Mouse (Mus musculus) erythroblast, embryonic 14.5 days (primary cell): ENCODE results near the gene Atp6v0b. TPM values are rescaled to one million over a fixed set of nuclear protein-coding genes. Genes with fewer than 3 reads are reported as not detected.

Experiments used
- H3K27me3 ChIP-seq: 2 replicates; pipeline ENCODE4 v1.6.1; 2012; ENCODE audit warnings: inconsistent platforms; ENCODE audit not compliant: control insufficient read depth
- H3K36me3 ChIP-seq: 2 replicates; pipeline ENCODE4 v1.6.1; 2012; ENCODE audit warnings: mild to moderate bottlenecking, inconsistent platforms; ENCODE audit not compliant: control insufficient read depth
- H3K4me1 ChIP-seq: 2 replicates; pipeline ENCODE4 v1.6.1; 2012; ENCODE audit warnings: inconsistent platforms; ENCODE audit not compliant: control insufficient read depth
- H3K4me3 ChIP-seq: replicated peaks from 2 replicates; pipeline ENCODE3; 2012; ENCODE audit warnings: moderate library complexity, mild to moderate bottlenecking, inconsistent platforms
- H3K9me3 ChIP-seq: 2 replicates; pipeline ENCODE4 v1.6.1; 2012; ENCODE audit warnings: low read length, inconsistent platforms, mixed read lengths; ENCODE audit not compliant: control insufficient read depth
- GATA1 ChIP-seq: IDR thresholded peaks from 2 replicates; pipeline ENCODE4 v1.6.1; 2012; ENCODE audit warnings: low read length, inconsistent platforms, mixed read lengths
- TAL1 ChIP-seq: IDR thresholded peaks from 3 replicates; pipeline ENCODE4 v1.6.1; 2012; ENCODE audit warnings: low read length, inconsistent platforms, mixed read lengths
- polyA plus RNA-seq: library from polyadenylated mRNA; stranded (reverse); fragments of >175 nt; gene quantifications from 2 replicates; pipeline ENCODE4 v1.2.3, GENCODE M21; 2012

Gene Atp6v0b
- polyA plus RNA-seq, 1 experiment: 37.5 TPM

DNA sequence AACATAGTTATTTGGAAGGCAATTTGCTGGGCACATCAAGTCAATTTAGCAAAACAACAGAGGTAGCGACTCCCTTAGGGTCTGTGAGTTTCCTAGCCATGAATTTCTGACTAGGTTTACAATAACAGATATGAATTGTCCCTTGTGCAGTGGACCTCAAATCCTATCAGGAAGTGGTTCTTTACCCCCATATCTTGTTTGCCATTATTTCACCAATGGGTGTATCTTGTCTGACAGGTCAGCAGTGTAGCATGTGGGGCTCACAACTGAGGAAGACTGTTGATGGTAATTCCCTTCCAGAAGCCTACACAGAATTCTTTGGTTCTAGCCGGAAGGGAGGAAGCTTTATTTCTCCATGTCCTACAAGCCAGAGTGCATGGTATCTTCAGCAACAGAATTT, 34.2 kb upstream of the Atp6v0b start:
- H3K36me3 ChIP-seq: peaks cover 14% of the 10 kb centered on the region
- peaks cover 11% of the 10 kb centered on the region for H3K9me3 ChIP-seq
- TF ChIP-seq GATA1 (no peak), TAL1 (no peak)
- H3K4me1 ChIP-seq: peaks cover 41% of the 10 kb centered on the region
- H3K4me3 ChIP-seq: no peak overlapping the region
- H3K27me3 ChIP-seq: peaks cover 50% of the 10 kb centered on the region

- H3K9me3 ChIP-seq: no peaks in the 10 kb centered on the region
- peaks cover 41% of the 10 kb centered on the region for H3K4me1 ChIP-seq
- no peaks in the 10 kb centered on the region for H3K36me3 ChIP-seq
- H3K27me3 ChIP-seq: peaks cover 24% of the 10 kb centered on the region
- H3K4me3 ChIP-seq: no peak overlapping the region
- no peak for TF ChIP-seq GATA1
- no peak for TF ChIP-seq TAL1
Measured at GRCm38 (mm10) chr4:117918762-117919161, 31.6 kb upstream of the Atp6v0b start.

DNA sequence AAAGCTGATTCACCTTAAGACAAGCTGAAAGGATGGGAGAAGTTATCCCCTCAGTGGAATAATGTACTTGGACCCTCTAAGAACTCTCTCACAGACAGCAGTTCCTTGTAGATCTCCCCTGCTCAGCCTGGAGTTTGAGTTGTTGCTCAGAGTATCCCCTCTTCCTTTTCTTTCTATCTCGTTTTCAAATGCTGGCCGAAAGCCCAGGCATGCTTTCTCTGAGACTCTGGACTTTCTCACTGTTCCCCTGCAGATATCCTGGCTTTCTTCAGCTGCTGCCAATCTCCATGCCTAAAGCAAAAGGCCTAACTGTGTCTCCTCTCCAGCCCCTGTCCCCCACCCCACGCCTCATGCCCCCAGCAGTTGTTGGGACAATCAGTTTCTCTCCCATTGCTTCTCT, 31.1 kb upstream of the Atp6v0b start:
- H3K9me3 ChIP-seq: no peaks in the 10 kb centered on the region
- no peak for TF ChIP-seq TAL1
- no peak for TF ChIP-seq GATA1
- peaks cover 2% of the 10 kb centered on the region for H3K36me3 ChIP-seq
- H3K27me3 ChIP-seq: peaks cover 19% of the 10 kb centered on the region
- peaks cover 43% of the 10 kb centered on the region for H3K4me1 ChIP-seq
- no peak overlapping the region for H3K4me3 ChIP-seq

DNA sequence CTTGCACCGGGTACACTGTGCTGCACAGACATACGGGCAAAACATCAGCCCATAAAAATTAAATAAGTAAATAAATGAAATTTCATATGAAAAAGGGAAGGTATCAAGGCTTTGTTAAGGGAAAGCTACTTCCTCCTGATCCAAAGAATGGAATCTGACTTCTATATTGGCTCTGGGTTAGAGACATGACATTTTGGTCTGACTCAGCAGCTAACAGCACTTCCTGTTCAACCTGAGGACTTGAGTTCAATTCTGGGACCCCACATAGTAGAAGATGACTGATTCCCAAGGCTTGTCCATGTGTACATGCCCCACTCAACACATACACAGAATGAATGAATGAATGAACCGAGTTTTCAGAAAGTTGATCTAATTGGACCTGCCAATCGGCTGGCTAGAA, 30.7 kb upstream of the Atp6v0b start:
- H3K36me3 ChIP-seq: peaks cover 6% of the 10 kb centered on the region
- H3K9me3 ChIP-seq: no peaks in the 10 kb centered on the region
- H3K4me3 ChIP-seq: no peak overlapping the region
- H3K4me1 ChIP-seq: peaks cover 46% of the 10 kb centered on the region
- no peak for TF ChIP-seq GATA1
- H3K27me3 ChIP-seq: peaks cover 15% of the 10 kb centered on the region

- Histone ChIP-seq H3K9me3 (no peaks in the 10 kb centered on the region), H3K4me3 (no peak overlapping the region), H3K4me1 (peaks cover 50% of the 10 kb centered on the region), H3K36me3 (peaks cover 10% of the 10 kb centered on the region), H3K27me3 (peaks cover 10% of the 10 kb centered on the region)
- TF ChIP-seq GATA1 (no peak), TAL1 (no peak)
Measured at GRCm38 (mm10) chr4:117917402-117917801, 30.3 kb upstream of the Atp6v0b start.

DNA sequence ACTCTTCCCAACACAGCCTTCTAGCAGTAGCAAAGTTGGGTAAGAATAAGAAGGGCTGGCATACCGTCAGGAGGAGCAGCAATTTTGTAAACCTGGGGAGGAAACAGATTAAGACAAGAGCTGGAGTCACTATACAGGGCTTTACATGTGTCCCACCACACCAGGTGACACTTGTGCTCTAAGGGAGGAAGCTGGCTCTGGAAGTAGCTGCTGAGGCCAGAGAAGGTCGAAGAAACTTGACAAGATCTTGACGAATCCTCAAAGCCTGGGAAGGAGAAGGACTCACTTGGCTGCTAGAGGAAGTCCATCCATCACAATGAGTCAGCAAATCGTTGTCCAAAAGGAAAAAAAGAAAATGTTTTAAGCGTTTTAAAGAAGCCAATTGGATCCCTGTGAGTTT, 29.3 kb upstream of the Atp6v0b start:
- peaks cover 58% of the 10 kb centered on the region for H3K4me1 ChIP-seq
- H3K4me3 ChIP-seq: peak overlapping the region; percentile 75
- H3K27me3 ChIP-seq: peaks cover 3% of the 10 kb centered on the region; the same call in 1 of the 2 replicates

DNA sequence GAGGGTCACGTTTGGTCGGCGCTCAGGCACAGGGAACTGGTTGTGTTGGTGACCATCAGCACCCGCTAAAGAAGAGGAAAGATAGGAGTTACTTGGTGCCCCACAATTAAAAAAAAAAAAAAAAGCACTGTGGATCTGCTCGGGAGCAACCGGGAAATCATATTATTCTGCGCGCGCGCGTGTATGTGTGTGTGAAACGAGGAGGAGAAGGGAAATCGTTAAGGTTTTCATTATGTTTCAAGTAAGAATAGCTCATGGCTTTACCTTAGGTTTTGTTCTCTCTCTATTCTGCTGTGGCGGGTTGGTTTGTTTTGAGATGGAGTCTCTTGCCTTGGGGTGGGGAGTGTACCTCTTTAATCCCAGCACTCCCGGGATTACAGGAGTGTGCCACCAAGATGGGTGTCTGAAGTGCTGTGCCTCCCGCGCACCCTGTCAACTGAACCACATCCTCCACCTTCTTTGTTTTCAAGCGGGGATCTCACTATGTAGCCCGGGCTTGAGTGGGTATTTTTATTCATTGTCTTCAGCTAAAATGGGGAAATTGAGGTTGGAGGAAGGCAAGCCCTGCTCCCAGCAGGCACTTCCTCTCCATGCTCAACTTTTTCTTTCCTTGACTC, 28.5 kb upstream of the Atp6v0b start:
- Histone ChIP-seq H3K27me3 (no peaks in the 10 kb centered on the region; the same call in 1 of the 2 replicates), H3K4me1 (peaks cover 62% of the 10 kb centered on the region), H3K9me3 (no peaks in the 10 kb centered on the region), H3K36me3 (peaks cover 29% of the 10 kb centered on the region), H3K4me3 (peak overlapping the region; percentile 75)
- no peak for TF ChIP-seq GATA1
- no peak for TF ChIP-seq TAL1

More for the DNA sequence above, 29.3 kb upstream of the Atp6v0b start:
- peaks cover 21% of the 10 kb centered on the region for H3K36me3 ChIP-seq
- no peaks in the 10 kb centered on the region for H3K9me3 ChIP-seq
- TF ChIP-seq GATA1: no peak
- no peak for TF ChIP-seq TAL1

DNA sequence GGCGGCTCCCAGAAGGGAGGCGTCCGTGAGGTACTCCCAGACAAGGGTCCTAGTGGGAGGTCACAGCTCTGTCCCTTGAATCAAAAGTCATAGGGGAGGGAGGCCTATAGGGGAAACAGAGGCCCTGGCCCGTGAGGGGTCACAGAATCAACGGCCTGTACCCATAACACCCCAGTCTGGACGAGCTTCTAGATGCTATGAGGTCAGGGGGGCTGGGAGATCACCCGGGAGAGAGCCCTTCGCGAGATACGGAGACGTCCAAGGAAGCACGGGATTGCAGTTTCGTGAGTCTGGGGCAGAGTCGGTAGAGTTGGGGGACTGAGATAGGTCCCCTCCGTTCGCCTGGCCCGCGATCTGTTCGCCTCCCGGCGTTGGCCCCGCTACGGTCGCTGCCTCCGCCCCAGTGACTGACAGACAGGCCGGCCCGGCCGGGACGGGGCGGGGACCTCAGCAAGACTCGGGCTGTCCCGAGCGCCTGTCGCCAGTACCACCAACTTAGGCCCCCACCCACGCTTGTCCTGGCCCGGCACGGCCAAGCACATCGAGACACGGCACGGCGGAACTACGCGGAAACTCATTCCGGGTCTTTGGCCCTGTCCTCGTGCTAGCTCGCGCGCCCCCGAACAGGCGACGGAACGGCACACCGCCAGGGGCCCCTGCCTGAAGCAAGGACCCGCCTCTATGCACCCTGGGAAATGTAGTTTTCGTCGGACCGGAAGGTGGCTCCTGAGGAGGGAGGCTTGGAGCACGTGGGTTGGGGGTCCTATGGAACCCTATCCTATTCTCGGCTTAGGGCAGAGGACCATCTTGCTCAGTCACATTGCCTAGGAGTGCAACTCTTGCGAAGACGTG, 27.7 kb upstream of the Atp6v0b start, which contains the start of gene Ipo13:
TSS of gene Ipo13 (minus strand) at position 409 of the 852 bp plus-strand sequence.
- peaks cover 66% of the 10 kb centered on the region for H3K4me1 ChIP-seq
- TF ChIP-seq TAL1 (no peak), GATA1 (no peak)
- no peaks in the 10 kb centered on the region for H3K9me3 ChIP-seq
- H3K4me3 ChIP-seq: peak within 1 kb of the TSS; percentile 75
- H3K27me3 ChIP-seq: no peaks in the 10 kb centered on the region
- H3K36me3 ChIP-seq: peaks cover 34% of the 10 kb centered on the region

DNA sequence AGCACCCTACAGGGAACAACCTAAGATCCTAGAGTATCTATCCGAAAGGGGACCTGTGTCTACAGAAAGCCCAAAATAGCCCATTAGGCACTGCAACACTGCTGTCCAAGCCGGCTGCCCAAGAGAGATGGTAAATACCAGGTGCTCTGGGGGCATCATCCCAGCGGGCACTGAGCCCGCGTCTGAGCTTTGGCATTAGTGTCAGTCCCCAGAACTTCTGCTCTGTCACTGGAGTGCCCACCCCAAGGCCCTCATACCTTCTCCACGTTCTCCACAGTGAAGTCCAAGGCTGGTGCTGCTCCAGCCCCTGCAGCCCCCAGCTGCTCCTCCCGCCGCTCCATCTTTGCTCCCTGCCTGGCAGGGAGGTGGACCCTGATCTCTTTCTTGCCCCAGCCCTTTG, 26.9 kb upstream of the Atp6v0b start:
- peaks cover 42% of the 10 kb centered on the region for H3K36me3 ChIP-seq
- H3K9me3 ChIP-seq: no peaks in the 10 kb centered on the region
- H3K4me1 ChIP-seq: peaks cover 71% of the 10 kb centered on the region
- TF ChIP-seq GATA1 (no peak), TAL1 (no peak)
- peak overlapping the region; percentile 75 for H3K4me3 ChIP-seq
- no peaks in the 10 kb centered on the region for H3K27me3 ChIP-seq
